Mouse (Mus musculus): ENCODE results near the gene Cfap36. TPM values are rescaled to one million over a fixed set of nuclear protein-coding genes. Genes with fewer than 3 reads are reported as not detected.

Gene Cfap36
- polyA plus RNA-seq, 1 experiment from 2014 or later, result 42.3 TPM

DNA sequence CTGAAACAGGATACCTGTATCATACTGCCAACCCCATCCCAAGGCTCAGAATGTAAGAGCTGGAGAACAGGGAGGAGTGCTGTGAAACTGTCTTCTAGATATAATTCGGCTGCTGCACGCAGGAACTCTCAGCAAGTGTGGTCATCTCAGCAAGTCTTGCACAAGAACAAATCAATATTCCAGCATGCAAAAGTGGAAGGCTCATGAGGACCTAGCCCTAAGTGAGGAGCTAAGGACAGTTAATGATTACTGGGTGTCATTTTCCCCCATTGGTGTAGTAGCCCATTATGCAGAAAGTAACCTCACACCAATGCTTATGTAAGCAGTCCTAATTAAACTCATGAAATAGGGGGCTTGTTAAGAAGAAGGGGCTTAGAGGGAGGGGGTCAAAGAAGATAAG, 18.3 kb downstream of the Cfap36 start:
- ATAC-seq (ENCODE audit: insufficient number of reproducible peaks, insufficient read depth, low FRiP score, low read depth), result no peak
- Histone ChIP-seq H3K4me1 (ENCODE audit: control insufficient read depth in 2 of 2, insufficient read depth in 2 of 2, low read length in 2 of 2) (peaks cover 0 to 9% of the 10 kb centered on the region in 2 experiments; a peak in 2 of 4 replicates), H3K4me3 (ENCODE audit: control insufficient read depth in 1 of 2, insufficient read depth in 1 of 2, low read depth in 1 of 2, low read length in 2 of 2) (no peak overlapping the region), H3K36me3 (ENCODE audit: control insufficient read depth, insufficient read depth, low read length) (peaks cover 69% of the 10 kb centered on the region), H3K27me3 (ENCODE audit: control insufficient read depth, insufficient read depth, low read length) (no peaks in the 10 kb centered on the region), H3K4me2 (ENCODE audit: low read length) (no peak overlapping the region), H3K27ac (replicated peaks in 1 of 2; ENCODE audit: control insufficient read depth in 1 of 2, insufficient read depth in 1 of 2, low read depth in 2 of 2, low read length in 2 of 2) (no peak overlapping the region), H3K9ac (ENCODE audit: low read length) (no peak overlapping the region), H3K9me3 (ENCODE audit: control insufficient read depth, low read length) (no peaks in the 10 kb centered on the region)
- 94% methylated on average over 2 of the region's 2 CpGs for WGBS

GRCm38 (mm10) chr11:29224754-29225153, 22.5 kb downstream of the Cfap36 start:
- no peak overlapping the region for H3K4me2 ChIP-seq (ENCODE audit: low read length)
- no peaks in the 10 kb centered on the region for H3K9me3 ChIP-seq (ENCODE audit: control insufficient read depth, low read length)
- no peak overlapping the region for H3K27ac ChIP-seq (replicated peaks in 1 of 2; ENCODE audit: control insufficient read depth in 1 of 2, insufficient read depth in 1 of 2, low read depth in 2 of 2, low read length in 2 of 2)
- no peaks in the 10 kb centered on the region for H3K27me3 ChIP-seq (ENCODE audit: control insufficient read depth, insufficient read depth, low read length)
- no peak for ATAC-seq (ENCODE audit: insufficient number of reproducible peaks, insufficient read depth, low FRiP score, low read depth)
- no peak overlapping the region for H3K9ac ChIP-seq (ENCODE audit: low read length)
- H3K4me1 ChIP-seq (ENCODE audit: control insufficient read depth in 2 of 2, insufficient read depth in 2 of 2, low read length in 2 of 2), result peaks cover 0 to 7% of the 10 kb centered on the region in 2 experiments; a peak in 2 of 4 replicates
- peaks cover 87% of the 10 kb centered on the region for H3K36me3 ChIP-seq (ENCODE audit: control insufficient read depth, insufficient read depth, low read length)
- 92% methylated on average over 2 of the region's 2 CpGs for WGBS
- no peak overlapping the region for H3K4me3 ChIP-seq (ENCODE audit: control insufficient read depth in 1 of 2, insufficient read depth in 1 of 2, low read depth in 1 of 2, low read length in 2 of 2)

DNA sequence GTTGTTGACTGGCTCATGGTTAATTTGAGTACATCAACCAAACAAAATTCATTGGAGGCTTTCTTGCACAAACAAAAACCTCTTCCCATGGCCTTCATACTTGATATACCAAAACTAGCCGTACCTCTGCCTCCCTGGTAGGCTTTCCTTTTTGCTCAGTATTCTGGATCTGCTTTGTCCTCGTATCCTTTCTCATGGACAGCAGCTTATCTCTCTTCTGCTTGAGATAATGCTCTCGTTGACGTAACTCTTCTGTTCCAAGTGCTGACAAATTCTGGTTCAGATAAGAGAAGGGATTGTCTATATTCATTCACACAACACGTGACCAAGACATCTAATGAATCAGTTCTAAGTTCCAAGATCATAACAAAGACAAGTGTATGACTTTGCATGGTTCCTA, 24.9 kb downstream of the Cfap36 start:
- Histone ChIP-seq H3K4me1 (ENCODE audit: control insufficient read depth in 2 of 2, insufficient read depth in 2 of 2, low read length in 2 of 2) (peaks cover 0 to 7% of the 10 kb centered on the region in 2 experiments; a peak in 2 of 4 replicates), H3K4me2 (ENCODE audit: low read length) (no peak overlapping the region), H3K27me3 (ENCODE audit: control insufficient read depth, insufficient read depth, low read length) (no peaks in the 10 kb centered on the region), H3K4me3 (ENCODE audit: control insufficient read depth in 1 of 2, insufficient read depth in 1 of 2, low read depth in 1 of 2, low read length in 2 of 2) (no peak overlapping the region), H3K36me3 (ENCODE audit: control insufficient read depth, insufficient read depth, low read length) (peaks cover 86% of the 10 kb centered on the region), H3K9ac (ENCODE audit: low read length) (no peak overlapping the region), H3K9me3 (ENCODE audit: control insufficient read depth, low read length) (no peaks in the 10 kb centered on the region), H3K27ac (replicated peaks in 1 of 2; ENCODE audit: control insufficient read depth in 1 of 2, insufficient read depth in 1 of 2, low read depth in 2 of 2, low read length in 2 of 2) (no peak overlapping the region)
- no peak for ATAC-seq (ENCODE audit: insufficient number of reproducible peaks, insufficient read depth, low FRiP score, low read depth)
- WGBS, result 15% methylated on average over 5 of the region's 5 CpGs

GRCm38 (mm10) chr11:29219055-29219454, 28.2 kb downstream of the Cfap36 start:
- no peak for ATAC-seq (ENCODE audit: insufficient number of reproducible peaks, insufficient read depth, low FRiP score, low read depth)
- Histone ChIP-seq H3K27ac (replicated peaks in 1 of 2; ENCODE audit: control insufficient read depth in 1 of 2, insufficient read depth in 1 of 2, low read depth in 2 of 2, low read length in 2 of 2) (no peak overlapping the region), H3K36me3 (ENCODE audit: control insufficient read depth, insufficient read depth, low read length) (peaks cover 90% of the 10 kb centered on the region), H3K9ac (ENCODE audit: low read length) (no peak overlapping the region), H3K27me3 (ENCODE audit: control insufficient read depth, insufficient read depth, low read length) (no peaks in the 10 kb centered on the region), H3K9me3 (ENCODE audit: control insufficient read depth, low read length) (no peaks in the 10 kb centered on the region), H3K4me1 (ENCODE audit: control insufficient read depth in 2 of 2, insufficient read depth in 2 of 2, low read length in 2 of 2) (peaks cover 0 to 7% of the 10 kb centered on the region in 2 experiments; a peak in 2 of 4 replicates), H3K4me3 (ENCODE audit: control insufficient read depth in 1 of 2, insufficient read depth in 1 of 2, low read depth in 1 of 2, low read length in 2 of 2) (no peak overlapping the region), H3K4me2 (ENCODE audit: low read length) (no peak overlapping the region)

DNA sequence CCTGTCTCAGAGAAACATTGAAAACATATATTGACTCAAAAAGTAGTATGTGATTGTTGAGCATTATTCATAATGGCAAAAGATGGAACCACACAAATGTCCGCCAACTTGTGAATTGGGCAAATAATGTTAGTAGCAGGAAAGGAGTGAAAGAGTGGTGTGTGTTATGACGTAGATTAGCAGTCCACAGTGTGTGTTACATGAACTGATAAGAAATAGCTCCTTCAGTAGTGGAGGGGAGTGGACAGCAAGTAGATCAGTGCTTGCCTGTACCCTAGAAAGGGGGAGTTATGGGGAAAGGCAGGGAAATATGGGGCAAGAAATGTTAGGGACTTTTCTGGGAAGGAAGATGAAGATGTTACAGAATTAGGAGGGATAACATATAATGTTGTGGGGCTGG, 31.0 kb downstream of the Cfap36 start:
- no peaks in the 10 kb centered on the region for H3K9me3 ChIP-seq (ENCODE audit: control insufficient read depth, low read length)
- H3K4me2 ChIP-seq (ENCODE audit: low read length), result no peak overlapping the region
- no peaks in the 10 kb centered on the region for H3K4me1 ChIP-seq (ENCODE audit: control insufficient read depth in 2 of 2, insufficient read depth in 2 of 2, low read length in 2 of 2)
- no peak overlapping the region for H3K4me3 ChIP-seq (ENCODE audit: control insufficient read depth in 1 of 2, insufficient read depth in 1 of 2, low read depth in 1 of 2, low read length in 2 of 2)
- no peak overlapping the region for H3K27ac ChIP-seq (replicated peaks in 1 of 2; ENCODE audit: control insufficient read depth in 1 of 2, insufficient read depth in 1 of 2, low read depth in 2 of 2, low read length in 2 of 2)
- no peaks in the 10 kb centered on the region for H3K27me3 ChIP-seq (ENCODE audit: control insufficient read depth, insufficient read depth, low read length)
- no peak for ATAC-seq (ENCODE audit: insufficient number of reproducible peaks, insufficient read depth, low FRiP score, low read depth)
- 76% methylated on average over 2 of the region's 2 CpGs for WGBS
- peaks cover 88% of the 10 kb centered on the region for H3K36me3 ChIP-seq (ENCODE audit: control insufficient read depth, insufficient read depth, low read length)
- no peak overlapping the region for H3K9ac ChIP-seq (ENCODE audit: low read length)

DNA sequence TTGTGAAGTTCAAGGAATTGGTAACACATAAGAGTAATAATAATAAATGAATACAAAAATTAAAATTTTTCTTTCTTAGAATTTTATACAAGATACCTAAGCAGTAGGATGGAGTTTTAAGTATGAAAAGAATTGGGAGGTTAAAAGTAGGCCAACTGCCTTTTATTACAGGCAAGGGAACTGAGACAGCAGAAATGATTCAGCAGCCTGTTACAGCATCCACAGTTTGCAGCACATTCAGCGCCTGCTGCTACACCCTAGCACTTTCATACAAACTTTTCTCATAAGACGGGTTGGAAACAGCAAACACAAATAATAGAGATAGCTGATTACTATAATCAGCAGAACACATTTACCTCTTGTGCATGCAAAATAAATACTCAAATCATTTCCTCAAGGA, 37.4 kb downstream of the Cfap36 start:
- WGBS, result 85% methylated on average over 2 of the region's 2 CpGs
- Histone ChIP-seq H3K9ac (ENCODE audit: low read length) (no peak overlapping the region), H3K4me3 (ENCODE audit: control insufficient read depth in 1 of 2, insufficient read depth in 1 of 2, low read depth in 1 of 2, low read length in 2 of 2) (no peak overlapping the region), H3K36me3 (ENCODE audit: control insufficient read depth, insufficient read depth, low read length) (peaks cover 64% of the 10 kb centered on the region), H3K9me3 (ENCODE audit: control insufficient read depth, low read length) (no peaks in the 10 kb centered on the region), H3K27ac (replicated peaks in 1 of 2; ENCODE audit: control insufficient read depth in 1 of 2, insufficient read depth in 1 of 2, low read depth in 2 of 2, low read length in 2 of 2) (no peak overlapping the region), H3K4me1 (ENCODE audit: control insufficient read depth in 2 of 2, insufficient read depth in 2 of 2, low read length in 2 of 2) (no peaks in the 10 kb centered on the region), H3K4me2 (ENCODE audit: low read length) (no peak overlapping the region), H3K27me3 (ENCODE audit: control insufficient read depth, insufficient read depth, low read length) (no peaks in the 10 kb centered on the region)
- ATAC-seq (ENCODE audit: insufficient number of reproducible peaks, insufficient read depth, low FRiP score, low read depth), result no peak

GRCm38 (mm10) chr11:29203653-29204052, 43.6 kb downstream of the Cfap36 start:
- 85% methylated on average over 5 of the region's 5 CpGs for WGBS
- no peak overlapping the region for H3K9ac ChIP-seq (ENCODE audit: low read length)
- H3K36me3 ChIP-seq (ENCODE audit: control insufficient read depth, insufficient read depth, low read length), result peaks cover 70% of the 10 kb centered on the region
- H3K4me1 ChIP-seq (ENCODE audit: control insufficient read depth in 2 of 2, insufficient read depth in 2 of 2, low read length in 2 of 2), result no peaks in the 10 kb centered on the region
- H3K9me3 ChIP-seq (ENCODE audit: control insufficient read depth, low read length), result no peaks in the 10 kb centered on the region
- ATAC-seq (ENCODE audit: insufficient number of reproducible peaks, insufficient read depth, low FRiP score, low read depth), result no peak
- no peaks in the 10 kb centered on the region for H3K27me3 ChIP-seq (ENCODE audit: control insufficient read depth, insufficient read depth, low read length)
- no peak overlapping the region for H3K27ac ChIP-seq (replicated peaks in 1 of 2; ENCODE audit: control insufficient read depth in 1 of 2, insufficient read depth in 1 of 2, low read depth in 2 of 2, low read length in 2 of 2)
- H3K4me3 ChIP-seq (ENCODE audit: control insufficient read depth in 1 of 2, insufficient read depth in 1 of 2, low read depth in 1 of 2, low read length in 2 of 2), result no peak overlapping the region
- no peak overlapping the region for H3K4me2 ChIP-seq (ENCODE audit: low read length)

- ATAC-seq (ENCODE audit: insufficient number of reproducible peaks, insufficient read depth, low FRiP score, low read depth), result no peak
- Histone ChIP-seq H3K27ac (replicated peaks in 1 of 2; ENCODE audit: control insufficient read depth in 1 of 2, insufficient read depth in 1 of 2, low read depth in 2 of 2, low read length in 2 of 2) (no peak overlapping the region), H3K4me1 (ENCODE audit: control insufficient read depth in 2 of 2, insufficient read depth in 2 of 2, low read length in 2 of 2) (no peaks in the 10 kb centered on the region), H3K9ac (ENCODE audit: low read length) (no peak overlapping the region), H3K4me2 (ENCODE audit: low read length) (no peak overlapping the region), H3K4me3 (ENCODE audit: control insufficient read depth in 1 of 2, insufficient read depth in 1 of 2, low read depth in 1 of 2, low read length in 2 of 2) (no peak overlapping the region), H3K9me3 (ENCODE audit: control insufficient read depth, low read length) (no peaks in the 10 kb centered on the region), H3K27me3 (ENCODE audit: control insufficient read depth, insufficient read depth, low read length) (no peaks in the 10 kb centered on the region), H3K36me3 (ENCODE audit: control insufficient read depth, insufficient read depth, low read length) (peaks cover 73% of the 10 kb centered on the region)
- WGBS, result 84% methylated on average over 2 of the region's 2 CpGs
Observed at GRCm38 (mm10) chr11:29188981-29189380, 58.2 kb downstream of the Cfap36 start.

All from heart, embryonic 14.5 days (tissue).